Mouse (Mus musculus) cerebellum, adult 9-10 months (tissue): ENCODE results near the gene Gm43302.
"Not testable (repeated sequence)": the region's sequence is repeated elsewhere in the genome, so short reads cannot be mapped to it uniquely, and the experiment has no call there.

Source experiments
- DNase-seq: peaks from one replicate; pipeline ENCODE4 v3.0.0; 2022

Gm43302 gene

DNA sequence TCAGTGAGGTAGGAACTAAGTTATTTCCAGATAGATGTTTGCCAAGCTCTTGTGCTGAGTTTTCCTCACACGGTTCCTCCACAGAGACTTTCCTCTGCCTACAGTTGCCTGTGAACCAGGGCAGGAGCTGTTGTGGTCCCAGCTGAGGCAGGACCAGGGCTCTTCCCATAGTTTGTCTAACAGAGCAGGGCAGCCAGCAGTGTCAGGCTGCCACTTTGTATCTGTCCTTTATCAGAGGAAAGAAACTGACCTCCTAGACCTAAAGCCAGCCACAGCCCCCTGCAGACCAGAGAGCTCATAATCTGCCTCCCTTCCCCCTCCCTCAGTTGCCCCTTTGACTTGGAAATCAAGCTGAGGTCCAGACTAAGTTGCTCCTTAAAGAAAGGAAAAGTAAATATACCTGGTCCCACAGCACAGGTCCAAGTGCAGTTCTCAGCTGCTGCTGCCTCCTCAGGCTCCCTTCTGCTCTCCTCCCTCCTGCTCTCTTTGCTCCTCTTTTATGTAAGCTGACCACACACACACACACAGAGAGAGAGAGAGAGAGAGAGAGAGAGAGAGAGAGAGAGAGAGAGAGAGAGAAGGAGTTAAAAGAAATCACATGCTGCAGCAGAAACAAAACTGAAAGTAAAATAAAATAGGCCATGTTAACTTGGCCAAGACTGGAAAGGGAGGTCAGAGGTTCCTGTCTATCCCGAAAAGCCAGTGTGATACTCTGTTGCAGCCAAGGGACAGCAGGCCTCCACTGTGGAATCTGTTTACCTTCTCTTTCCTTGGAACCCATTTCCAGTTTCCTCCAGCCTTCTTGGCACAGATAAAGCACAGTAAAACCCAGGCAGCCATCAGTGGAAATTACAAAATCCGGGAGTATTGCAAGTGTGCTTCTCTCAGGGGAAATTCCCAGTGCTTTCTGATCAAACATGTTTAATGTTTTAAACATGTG, at the start of gene Gm43302, which contains the start of gene Gbp6:
Gene Gm43302, minus strand, starts transcription at position 470 of the 940 bp plus-strand sequence.
Gene Gbp6, minus strand, starts transcription at position 473 of the 940 bp plus-strand sequence.
- peak; percentile 86 for DNase-seq

GRCm38 (mm10) chr5:105341281-105341680, 47.8 kb upstream of the Gm43302 start:
- DNase-seq: no peak

- DNase-seq: peak; percentile 17
Measured at GRCm38 (mm10) chr5:105322543-105322942, 29.0 kb upstream of the Gm43302 start.

GRCm38 (mm10) chr5:105310941-105311340, 17.4 kb upstream of the Gm43302 start:
- DNase-seq: no peak

GRCm38 (mm10) chr5:105309148-105309547, 15.7 kb upstream of the Gm43302 start:
- DNase-seq: not testable (repeated sequence)

DNA sequence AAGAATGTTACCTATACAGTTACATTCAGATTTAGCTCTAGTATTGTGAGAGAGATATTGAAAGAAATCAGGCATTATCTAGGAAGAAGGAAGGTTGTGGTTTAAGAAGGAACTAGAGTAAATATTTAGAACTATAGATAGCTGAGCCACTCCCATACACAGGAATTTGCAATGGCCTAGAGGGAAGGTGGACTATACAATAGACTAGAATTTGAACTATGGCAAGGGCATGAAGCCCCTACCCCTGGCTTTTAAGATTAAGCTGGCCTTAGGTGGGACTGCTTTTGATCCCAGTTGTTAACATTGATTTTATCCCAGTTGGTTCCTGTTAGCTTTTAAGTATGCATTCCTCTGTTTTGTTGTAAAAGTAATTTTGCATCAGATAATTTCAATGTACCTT, 13.5 kb upstream of the Gm43302 start:
- not testable (repeated sequence) for DNase-seq

DNA sequence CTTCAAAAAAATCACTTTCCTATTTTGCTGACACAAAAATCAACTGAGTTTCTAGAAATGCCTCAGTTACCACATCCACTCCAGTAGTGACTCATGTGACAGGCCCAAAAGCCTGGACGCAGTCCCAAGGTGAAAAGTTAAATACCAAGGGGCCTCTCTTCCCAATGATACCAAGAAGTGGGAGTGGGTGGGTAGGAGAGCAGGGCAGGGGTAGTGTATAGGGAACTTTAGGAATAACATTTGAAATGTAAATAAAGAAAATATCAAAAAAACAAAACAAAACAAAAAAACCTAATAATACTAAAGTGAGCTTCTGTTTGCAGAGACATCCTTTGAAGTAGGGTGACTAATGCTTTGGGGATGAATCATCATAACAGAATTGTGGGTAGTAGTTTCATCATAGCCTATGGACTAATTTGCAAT, 12.7 kb upstream of the Gm43302 start:
- no peak for DNase-seq

DNA sequence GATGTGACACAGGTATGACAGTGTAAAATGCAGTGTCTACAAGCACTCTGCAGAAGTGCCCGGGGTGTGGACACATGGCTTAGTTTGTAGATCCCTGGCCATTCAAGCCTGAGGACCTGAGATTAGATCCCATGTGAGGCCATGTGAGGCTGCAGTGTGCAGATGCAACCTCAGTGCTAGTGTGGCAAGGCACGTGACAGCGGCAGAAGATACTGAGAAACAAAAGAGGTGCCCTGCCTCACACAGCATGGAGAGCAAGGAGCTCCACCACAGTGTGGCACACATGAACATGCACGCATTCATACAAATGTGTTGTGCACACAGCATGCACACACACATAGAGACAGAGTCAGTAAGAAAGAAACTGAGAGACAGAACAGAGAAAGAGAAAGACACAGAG, 12.2 kb upstream of the Gm43302 start:
- DNase-seq: not testable (repeated sequence)

- no peak for DNase-seq
Measured at GRCm38 (mm10) chr5:105301963-105302362, 8.5 kb upstream of the Gm43302 start.

DNA sequence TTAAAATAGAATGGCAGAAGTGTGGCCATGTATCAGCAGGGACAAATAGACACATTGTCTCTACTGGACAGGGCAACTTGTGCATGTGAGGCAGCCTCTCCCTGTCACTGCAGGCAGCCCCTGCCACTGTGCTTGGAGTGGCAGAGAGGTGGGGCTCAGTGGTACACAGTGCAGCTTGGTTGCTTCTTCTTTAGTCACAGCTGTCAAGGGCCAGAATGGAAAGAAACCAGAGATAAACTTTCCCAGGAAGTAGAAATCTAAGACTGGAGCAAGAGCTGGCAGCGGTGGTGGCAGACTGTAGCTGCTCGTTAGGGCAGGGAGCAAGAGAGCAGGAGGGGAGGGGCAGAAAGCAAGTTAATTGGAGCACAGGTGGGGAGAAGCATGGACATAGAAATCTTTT, 8.0 kb upstream of the Gm43302 start:
- no peak for DNase-seq

DNA sequence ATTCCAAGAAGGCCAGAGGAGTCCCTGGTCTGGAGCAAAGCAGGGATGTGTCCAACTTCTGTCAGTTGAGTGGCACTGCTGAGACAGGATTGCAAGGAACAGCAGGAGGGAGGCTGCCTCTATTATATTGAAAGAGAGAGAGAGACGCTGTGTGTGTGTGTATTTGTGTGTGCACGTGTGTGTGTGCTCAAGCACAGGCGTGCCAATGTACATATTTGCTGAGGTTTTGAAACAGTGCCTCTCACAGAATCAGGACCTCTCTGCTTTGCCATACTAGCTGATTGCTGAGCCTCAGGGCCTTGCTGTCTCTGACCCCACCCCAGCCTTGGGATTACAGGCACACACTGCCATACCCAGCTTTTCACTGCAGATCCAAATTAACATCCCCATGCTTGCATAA, 2.3 kb upstream of the Gm43302 start:
- no peak for DNase-seq

DNA sequence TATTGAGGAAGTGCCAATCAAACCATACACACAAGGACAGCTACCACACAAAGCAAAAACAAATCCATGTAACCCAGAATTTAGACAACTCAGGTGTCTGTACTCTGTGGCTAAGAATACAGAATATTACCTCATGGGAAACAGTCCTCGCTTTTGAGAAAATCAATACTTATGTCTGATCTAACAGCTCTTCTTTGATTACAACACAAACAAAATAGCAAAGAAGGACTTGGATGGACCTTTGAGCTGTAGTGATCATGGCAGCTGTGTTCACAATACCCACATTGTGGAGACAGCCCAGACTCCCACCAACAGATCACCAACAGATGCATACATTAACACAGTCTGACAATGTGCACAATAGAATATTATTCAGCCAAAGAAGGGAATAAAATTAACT, 1.0 kb downstream of the Gm43302 start:
- peak; percentile 5 for DNase-seq

- DNase-seq: not testable (repeated sequence)
Measured at GRCm38 (mm10) chr5:105290921-105291320, 2.6 kb downstream of the Gm43302 start.

GRCm38 (mm10) chr5:105260673-105261072, 32.8 kb downstream of the Gm43302 start:
- not testable (repeated sequence) for DNase-seq

GRCm38 (mm10) chr5:105252491-105252890, 41.0 kb downstream of the Gm43302 start:
- no peak for DNase-seq

DNA sequence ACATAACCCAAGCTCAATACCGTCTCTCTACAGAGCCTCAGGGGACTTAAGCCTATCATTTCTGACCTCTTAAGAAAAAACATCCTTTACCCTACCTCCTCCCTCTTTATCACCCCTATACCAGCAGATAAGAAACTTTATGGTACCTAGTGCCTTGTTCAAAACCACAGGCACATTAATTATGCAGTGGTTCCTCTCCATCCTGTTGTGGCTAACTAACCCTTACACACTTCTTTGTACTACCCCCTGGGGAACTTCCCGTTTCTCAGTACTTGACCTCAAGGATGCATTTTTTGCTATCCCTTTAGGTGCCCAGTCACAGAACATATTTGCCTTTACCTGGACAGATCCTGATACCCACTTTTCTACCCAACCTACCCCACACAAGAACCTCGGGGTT, 48.8 kb downstream of the Gm43302 start:
- not testable (repeated sequence) for DNase-seq

GRCm38 (mm10) chr5:105240982-105241381, 52.5 kb downstream of the Gm43302 start:
- not testable (repeated sequence) for DNase-seq

GRCm38 (mm10) chr5:105239483-105240047, 53.9 kb downstream of the Gm43302 start, which contains the start of gene Gbp10:
Gene Gbp10 (minus strand): TSS chr5:105239533.
- DNase-seq: not testable (repeated sequence)

DNA sequence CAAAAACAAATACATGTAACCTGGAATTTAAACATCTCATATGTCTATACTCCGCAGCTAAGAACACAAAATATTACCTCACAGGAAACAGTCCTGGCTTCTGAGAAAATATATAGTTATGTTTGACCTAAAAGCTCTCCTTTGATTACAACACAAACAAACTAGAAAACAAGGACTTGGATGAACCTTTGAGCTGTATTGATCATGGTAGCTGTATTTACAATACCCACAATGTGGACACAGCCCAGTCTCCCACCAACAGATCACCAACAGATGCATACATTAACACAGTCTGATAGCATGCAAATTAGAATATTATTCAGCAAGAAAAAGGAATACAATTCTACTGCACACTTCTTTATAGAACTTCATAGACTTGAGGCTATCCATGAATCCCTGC, 55.1 kb downstream of the Gm43302 start:
- DNase-seq: not testable (repeated sequence)

DNA sequence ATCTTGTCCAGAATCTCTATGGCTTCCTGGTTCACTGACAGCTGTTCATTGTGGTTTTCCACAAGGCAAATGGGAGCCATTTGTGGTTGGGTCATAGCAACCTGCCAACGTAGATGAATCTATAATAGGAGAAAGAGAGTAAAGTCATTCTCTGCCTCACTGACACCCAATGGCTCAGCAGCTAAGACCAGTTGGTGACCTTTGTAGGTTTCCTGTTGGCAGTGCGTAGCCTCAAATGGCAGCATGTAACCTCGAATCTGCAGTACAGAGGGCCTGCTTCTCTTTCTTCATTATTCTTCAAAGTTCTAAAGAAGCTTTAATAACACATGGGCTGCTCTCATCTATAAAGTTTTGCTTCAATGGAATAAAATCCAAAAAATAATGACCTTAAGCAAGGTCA, 57.5 kb downstream of the Gm43302 start:
- not testable (repeated sequence) for DNase-seq

- DNase-seq: not testable (repeated sequence)
Measured at GRCm38 (mm10) chr5:105208957-105209356, 84.5 kb downstream of the Gm43302 start.

GRCm38 (mm10) chr5:105200791-105201355, 92.6 kb downstream of the Gm43302 start:
- DNase-seq: not testable (repeated sequence)

DNA sequence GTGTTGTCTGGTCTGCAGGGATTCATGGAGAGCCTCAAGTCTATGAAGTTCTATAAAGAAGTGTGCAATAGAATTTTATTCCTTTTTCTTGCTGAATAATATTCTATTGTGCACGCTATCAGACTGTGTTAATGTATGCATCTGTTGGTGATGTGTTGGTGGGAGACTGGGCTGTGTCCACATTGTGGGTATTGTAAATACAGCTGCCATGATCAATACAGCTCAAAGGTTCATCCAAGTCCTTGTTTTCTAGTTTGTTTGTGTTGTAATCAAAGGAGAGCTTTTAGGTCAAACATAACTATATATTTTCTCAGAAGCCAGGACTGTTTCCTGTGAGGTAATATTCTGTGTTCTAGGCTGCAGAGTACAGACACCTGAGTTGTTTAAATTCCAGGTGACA, 94.3 kb downstream of the Gm43302 start:
- DNase-seq: not testable (repeated sequence)
